Mouse (Mus musculus): ENCODE results near the gene Copa. TPM values are rescaled to one million over a fixed set of nuclear protein-coding genes. Genes with fewer than 3 reads are reported as not detected.

The Copa gene
- polyA plus RNA-seq, 1 experiment from 2014 or later, result 181 TPM

DNA sequence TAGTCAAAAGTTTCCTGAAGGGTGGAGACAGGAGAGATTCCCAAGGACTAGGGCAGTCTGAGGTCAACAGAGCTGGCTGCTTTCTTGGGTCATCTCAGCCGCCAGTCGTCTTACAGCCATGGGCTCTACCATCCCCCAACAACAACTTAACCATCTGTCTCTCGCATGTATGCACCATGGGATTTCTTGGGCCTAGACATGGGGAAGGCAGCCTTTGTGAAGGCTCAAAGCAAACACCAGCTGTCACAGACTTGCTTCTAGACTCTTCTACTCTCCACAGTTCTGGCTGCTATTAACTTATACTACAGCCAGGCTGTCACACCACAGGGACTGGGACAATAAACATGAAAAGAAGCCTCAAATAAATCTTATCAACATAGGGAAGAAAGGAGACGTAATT lies 10.8 kb upstream of the Copa start:
- H3K36me3 ChIP-seq (ENCODE audit: control insufficient read depth, insufficient read depth, low read length), result peaks cover 75% of the 10 kb centered on the region
- no peaks in the 10 kb centered on the region for H3K4me1 ChIP-seq (ENCODE audit: control insufficient read depth, insufficient read depth, low read depth, low read length)
- 49% methylated on average over 4 of the region's 4 CpGs for WGBS
- ATAC-seq, result 0 out of 2 replicates have a peak, but pooled peaks have one; percentile 27
- H3K4me2 ChIP-seq (ENCODE audit: low read length), result no peak overlapping the region
- no peaks in the 10 kb centered on the region for H3K9me3 ChIP-seq (ENCODE audit: control insufficient read depth, low read length)
- no peaks in the 10 kb centered on the region for H3K27me3 ChIP-seq (replicated peaks; ENCODE audit: control insufficient read depth, insufficient read depth, low read length)
- H3K4me3 ChIP-seq (ENCODE audit: low read length), result no peak overlapping the region
- H3K9ac ChIP-seq (ENCODE audit: low read depth, low read length), result no peak overlapping the region
- no peak overlapping the region for H3K27ac ChIP-seq (ENCODE audit: low read depth, low read length)

DNA sequence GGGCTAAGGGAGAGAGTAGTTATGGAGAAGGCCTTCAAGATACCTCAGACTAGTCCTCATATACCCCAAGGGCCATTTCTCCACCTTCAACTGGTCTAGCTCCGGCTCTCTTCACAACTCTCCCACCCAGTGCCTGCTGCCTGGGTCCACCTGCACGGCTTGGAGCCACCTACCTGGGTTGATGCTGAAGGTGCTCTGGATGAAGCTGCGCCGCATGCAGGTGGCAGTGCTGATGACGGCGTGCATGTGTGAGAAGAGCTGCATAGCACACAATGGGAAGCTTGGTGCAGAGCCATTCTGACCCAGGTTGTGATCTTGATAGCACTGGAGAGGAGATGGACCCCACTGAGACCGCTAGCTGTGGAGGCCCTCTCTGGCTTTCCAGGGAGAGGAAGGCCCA lies 9.7 kb upstream of the Copa start:
- Histone ChIP-seq H3K4me1 (ENCODE audit: control insufficient read depth, insufficient read depth, low read depth, low read length) (no peaks in the 10 kb centered on the region), H3K4me2 (ENCODE audit: low read length) (no peak overlapping the region), H3K27me3 (replicated peaks; ENCODE audit: control insufficient read depth, insufficient read depth, low read length) (no peaks in the 10 kb centered on the region), H3K27ac (ENCODE audit: low read depth, low read length) (no peak overlapping the region), H3K36me3 (ENCODE audit: control insufficient read depth, insufficient read depth, low read length) (peaks cover 68% of the 10 kb centered on the region), H3K9me3 (ENCODE audit: control insufficient read depth, low read length) (no peaks in the 10 kb centered on the region), H3K4me3 (ENCODE audit: low read length) (no peak overlapping the region), H3K9ac (ENCODE audit: low read depth, low read length) (no peak overlapping the region)
- no peak for ATAC-seq
- 100% methylated on average over 7 of the region's 7 CpGs for WGBS

DNA sequence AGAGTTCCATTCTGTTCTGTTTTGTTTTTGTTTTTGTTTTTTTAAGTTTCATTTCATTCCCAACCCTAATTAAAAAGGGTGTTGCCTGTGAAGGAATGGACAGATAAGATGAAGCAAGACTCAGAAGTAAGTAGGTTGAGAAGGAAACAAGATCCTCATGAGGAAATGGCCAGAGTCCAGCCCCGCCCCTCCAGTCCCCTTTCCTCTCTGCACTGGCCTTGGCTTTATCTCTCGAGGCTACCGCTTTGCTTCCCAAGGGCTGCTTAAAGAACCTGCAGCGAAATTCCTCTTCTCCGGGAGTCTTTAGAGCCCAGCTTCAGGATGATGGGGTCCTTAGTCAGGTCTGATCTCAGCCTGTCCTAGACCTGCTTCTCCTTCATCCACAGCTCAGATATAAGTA lies 4.3 kb upstream of the Copa start:
- no peaks in the 10 kb centered on the region for H3K9me3 ChIP-seq (ENCODE audit: control insufficient read depth, low read length)
- ATAC-seq, result no peak
- peaks cover 7% of the 10 kb centered on the region for H3K4me1 ChIP-seq (ENCODE audit: control insufficient read depth, insufficient read depth, low read depth, low read length)
- 85% methylated on average over 5 of the region's 5 CpGs for WGBS
- no peak overlapping the region for H3K4me2 ChIP-seq (ENCODE audit: low read length)
- H3K27me3 ChIP-seq (replicated peaks; ENCODE audit: control insufficient read depth, insufficient read depth, low read length), result no peaks in the 10 kb centered on the region
- H3K36me3 ChIP-seq (ENCODE audit: control insufficient read depth, insufficient read depth, low read length), result peaks cover 42% of the 10 kb centered on the region
- H3K9ac ChIP-seq (ENCODE audit: low read depth, low read length), result no peak overlapping the region
- H3K4me3 ChIP-seq (ENCODE audit: low read length), result no peak overlapping the region
- no peak overlapping the region for H3K27ac ChIP-seq (ENCODE audit: low read depth, low read length)

DNA sequence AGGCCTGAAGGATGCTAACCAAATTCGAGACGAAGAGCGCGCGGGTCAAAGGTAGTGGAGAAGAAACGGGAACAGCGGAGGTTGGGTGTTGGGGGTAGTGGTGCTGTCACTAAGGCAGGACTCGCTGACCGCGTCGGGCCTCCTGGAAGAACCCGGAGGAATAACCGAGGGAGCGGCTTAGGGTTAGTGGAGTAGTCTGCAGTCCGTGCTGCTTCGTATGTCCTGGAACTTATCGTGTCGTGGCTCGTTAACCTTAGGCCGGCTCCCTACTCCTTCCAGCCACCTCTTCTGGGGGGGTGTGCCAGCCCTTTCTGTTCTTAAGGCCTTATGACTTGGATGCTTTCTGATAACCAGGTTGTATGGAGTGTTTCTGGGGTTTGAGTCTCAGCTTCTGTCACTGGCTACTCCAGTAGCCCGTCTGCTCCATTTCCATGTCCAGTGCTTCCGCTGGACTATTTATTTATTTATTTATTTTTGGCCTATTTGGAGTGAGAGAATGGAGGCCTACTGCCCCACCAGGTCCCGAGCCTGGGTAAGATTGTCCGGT lies 643 bp downstream of the Copa start:
- H3K36me3 ChIP-seq (ENCODE audit: control insufficient read depth, insufficient read depth, low read length), result peaks cover 14% of the 10 kb centered on the region
- peak; percentile 85 for ATAC-seq
- peak overlapping the region; percentile 93 for H3K27ac ChIP-seq (ENCODE audit: low read depth, low read length)
- H3K4me2 ChIP-seq (ENCODE audit: low read length), result peak overlapping the region; percentile 90
- H3K9ac ChIP-seq (ENCODE audit: low read depth, low read length), result peak overlapping the region; percentile 89
- H3K9me3 ChIP-seq (ENCODE audit: control insufficient read depth, low read length), result no peaks in the 10 kb centered on the region
- peaks cover 18% of the 10 kb centered on the region for H3K4me1 ChIP-seq (ENCODE audit: control insufficient read depth, insufficient read depth, low read depth, low read length)
- H3K4me3 ChIP-seq (ENCODE audit: low read length), result peak overlapping the region; percentile 92
- no peaks in the 10 kb centered on the region for H3K27me3 ChIP-seq (replicated peaks; ENCODE audit: control insufficient read depth, insufficient read depth, low read length)
- WGBS, result 3% methylated on average over 24 of the region's 24 CpGs

DNA sequence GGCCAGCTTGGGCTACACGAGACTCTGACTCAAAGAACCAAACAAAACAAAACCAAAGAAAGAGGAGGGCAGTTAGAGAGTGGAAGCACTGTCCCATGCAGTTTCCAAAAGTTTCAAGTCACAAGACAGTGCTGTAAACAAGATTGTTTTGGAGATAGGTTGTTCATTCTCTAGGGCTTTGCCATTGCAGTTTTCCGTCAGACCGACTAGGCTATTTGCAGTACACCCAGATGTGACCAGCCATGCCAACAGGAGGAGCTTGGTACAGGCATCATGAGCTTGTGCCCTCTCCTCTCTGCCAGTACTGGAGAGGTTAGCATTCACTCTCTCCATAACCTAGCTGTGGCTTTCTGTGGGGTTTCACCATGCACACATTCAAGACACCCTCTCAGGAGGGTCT lies 11.2 kb downstream of the Copa start:
- 52% methylated on average over 3 of the region's 3 CpGs for WGBS
- no peaks in the 10 kb centered on the region for H3K9me3 ChIP-seq (ENCODE audit: control insufficient read depth, low read length)
- no peak for ATAC-seq
- no peak overlapping the region for H3K9ac ChIP-seq (ENCODE audit: low read depth, low read length)
- peaks cover 50% of the 10 kb centered on the region for H3K36me3 ChIP-seq (ENCODE audit: control insufficient read depth, insufficient read depth, low read length)
- no peak overlapping the region for H3K4me3 ChIP-seq (ENCODE audit: low read length)
- H3K4me1 ChIP-seq (ENCODE audit: control insufficient read depth, insufficient read depth, low read depth, low read length), result no peaks in the 10 kb centered on the region
- no peak overlapping the region for H3K27ac ChIP-seq (ENCODE audit: low read depth, low read length)
- H3K4me2 ChIP-seq (ENCODE audit: low read length), result no peak overlapping the region
- no peaks in the 10 kb centered on the region for H3K27me3 ChIP-seq (replicated peaks; ENCODE audit: control insufficient read depth, insufficient read depth, low read length)

DNA sequence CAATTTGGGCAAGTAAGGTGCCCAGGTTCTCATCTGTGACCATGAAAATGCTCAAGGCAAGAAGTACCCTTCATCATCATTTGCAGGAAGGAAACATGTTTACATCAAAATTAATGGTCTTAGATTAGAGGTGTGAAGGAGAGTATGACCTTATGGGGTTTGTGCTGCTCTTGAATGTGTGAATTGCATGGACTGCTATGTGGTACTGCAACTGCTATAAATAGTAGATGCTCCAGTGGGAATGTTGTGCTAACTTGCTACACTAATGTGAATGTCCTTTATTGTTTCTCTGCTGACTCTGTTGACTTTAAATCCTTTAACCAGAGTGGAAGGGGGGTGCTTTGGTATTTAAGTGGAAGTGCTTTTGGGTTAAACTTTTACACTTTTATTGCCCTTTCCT lies 12.0 kb downstream of the Copa start:
- peaks cover 42% of the 10 kb centered on the region for H3K36me3 ChIP-seq (ENCODE audit: control insufficient read depth, insufficient read depth, low read length)
- no peak overlapping the region for H3K27ac ChIP-seq (ENCODE audit: low read depth, low read length)
- H3K9ac ChIP-seq (ENCODE audit: low read depth, low read length), result no peak overlapping the region
- H3K4me2 ChIP-seq (ENCODE audit: low read length), result no peak overlapping the region
- H3K4me3 ChIP-seq (ENCODE audit: low read length), result no peak overlapping the region
- no peaks in the 10 kb centered on the region for H3K9me3 ChIP-seq (ENCODE audit: control insufficient read depth, low read length)
- H3K27me3 ChIP-seq (replicated peaks; ENCODE audit: control insufficient read depth, insufficient read depth, low read length), result no peaks in the 10 kb centered on the region
- no peaks in the 10 kb centered on the region for H3K4me1 ChIP-seq (ENCODE audit: control insufficient read depth, insufficient read depth, low read depth, low read length)
- ATAC-seq, result no peak

DNA sequence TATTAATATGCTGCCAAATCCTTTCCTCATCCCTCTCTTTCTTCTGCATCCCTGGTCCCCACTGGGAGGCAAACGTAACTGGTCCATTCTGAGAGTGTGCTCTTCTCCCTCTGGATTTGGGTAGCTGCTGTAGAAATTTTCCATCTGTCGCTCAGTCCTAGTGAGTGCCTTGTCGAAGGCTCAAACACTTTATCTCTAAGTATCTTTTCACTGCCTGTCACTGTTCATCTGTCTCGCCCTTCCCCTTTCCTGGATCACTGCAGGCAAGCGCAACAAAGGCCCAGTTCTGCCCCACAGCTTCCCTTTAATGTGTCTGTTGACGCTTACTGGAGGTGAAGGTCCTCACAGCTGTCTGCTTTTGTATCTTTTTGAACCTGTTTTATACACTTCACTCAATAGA lies 12.9 kb downstream of the Copa start:
- peaks cover 40% of the 10 kb centered on the region for H3K36me3 ChIP-seq (ENCODE audit: control insufficient read depth, insufficient read depth, low read length)
- no peak overlapping the region for H3K9ac ChIP-seq (ENCODE audit: low read depth, low read length)
- H3K27me3 ChIP-seq (replicated peaks; ENCODE audit: control insufficient read depth, insufficient read depth, low read length), result no peaks in the 10 kb centered on the region
- no peak overlapping the region for H3K27ac ChIP-seq (ENCODE audit: low read depth, low read length)
- ATAC-seq, result no peak
- no peak overlapping the region for H3K4me2 ChIP-seq (ENCODE audit: low read length)
- no peak overlapping the region for H3K4me3 ChIP-seq (ENCODE audit: low read length)
- H3K4me1 ChIP-seq (ENCODE audit: control insufficient read depth, insufficient read depth, low read depth, low read length), result no peaks in the 10 kb centered on the region
- H3K9me3 ChIP-seq (ENCODE audit: control insufficient read depth, low read length), result no peaks in the 10 kb centered on the region
- WGBS, result 40% methylated on average over 6 of the region's 6 CpGs

DNA sequence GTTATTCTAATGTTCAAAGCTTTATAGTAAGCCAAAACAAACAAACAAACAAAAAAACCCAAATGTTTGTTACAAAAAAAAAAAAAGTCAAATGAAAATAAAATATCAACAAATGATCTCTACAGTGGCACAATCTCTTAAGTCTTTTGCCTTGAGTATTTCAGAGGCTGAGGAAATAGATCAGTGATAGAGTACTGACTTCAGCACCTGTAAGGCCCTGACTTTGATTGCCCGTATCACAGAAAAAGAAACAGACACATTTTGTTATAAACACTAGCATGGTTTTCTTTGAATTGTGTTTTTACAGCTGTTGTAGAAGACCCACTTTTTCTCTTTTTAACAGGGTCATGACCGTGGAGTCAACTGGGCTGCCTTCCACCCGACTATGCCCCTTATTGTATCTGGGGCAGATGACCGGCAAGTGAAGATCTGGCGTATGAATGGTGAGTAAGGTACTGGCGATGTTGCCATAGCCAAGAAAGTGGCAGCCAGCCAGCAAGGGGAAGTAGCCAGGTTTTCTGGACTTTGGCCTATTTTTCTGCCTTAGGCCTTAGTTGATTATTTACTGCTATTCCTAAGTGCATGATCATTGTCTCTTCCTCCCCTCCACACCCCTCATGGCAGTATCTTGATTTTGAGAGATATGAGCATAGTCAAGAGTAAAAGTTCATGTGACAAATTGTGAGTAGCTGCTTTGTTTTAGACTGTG lies 17.1 kb downstream of the Copa start:
- Histone ChIP-seq H3K9me3 (ENCODE audit: control insufficient read depth, low read length) (no peaks in the 10 kb centered on the region), H3K4me2 (ENCODE audit: low read length) (no peak overlapping the region), H3K4me3 (ENCODE audit: low read length) (no peak overlapping the region), H3K4me1 (ENCODE audit: control insufficient read depth, insufficient read depth, low read depth, low read length) (no peaks in the 10 kb centered on the region), H3K27ac (ENCODE audit: low read depth, low read length) (no peak overlapping the region), H3K9ac (ENCODE audit: low read depth, low read length) (no peak overlapping the region), H3K36me3 (ENCODE audit: control insufficient read depth, insufficient read depth, low read length) (peaks cover 42% of the 10 kb centered on the region), H3K27me3 (replicated peaks; ENCODE audit: control insufficient read depth, insufficient read depth, low read length) (no peaks in the 10 kb centered on the region)
- 65% methylated on average over 6 of the region's 6 CpGs for WGBS
- no peak for ATAC-seq

DNA sequence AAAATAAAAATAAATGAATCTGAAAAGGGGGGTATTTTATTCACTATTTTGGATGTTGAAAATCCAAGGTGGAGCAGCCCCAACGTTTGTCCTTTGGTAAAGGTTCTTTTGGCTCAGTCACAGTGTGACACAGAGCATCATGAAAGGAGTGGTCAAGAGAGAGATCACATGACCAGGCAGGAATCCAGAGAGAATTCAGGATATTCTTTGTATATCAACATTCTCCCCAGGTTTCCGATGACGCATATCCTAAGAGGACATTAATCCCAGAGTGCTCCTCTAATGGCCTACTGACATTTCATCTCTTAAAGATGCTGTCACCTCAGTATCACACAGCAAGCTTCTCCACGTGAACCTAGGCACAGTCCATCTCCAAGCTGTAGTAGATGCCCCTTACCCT lies 21.3 kb downstream of the Copa start:
- no peak overlapping the region for H3K27ac ChIP-seq (ENCODE audit: low read depth, low read length)
- H3K9ac ChIP-seq (ENCODE audit: low read depth, low read length), result no peak overlapping the region
- no peaks in the 10 kb centered on the region for H3K4me1 ChIP-seq (ENCODE audit: control insufficient read depth, insufficient read depth, low read depth, low read length)
- no peaks in the 10 kb centered on the region for H3K9me3 ChIP-seq (ENCODE audit: control insufficient read depth, low read length)
- H3K4me2 ChIP-seq (ENCODE audit: low read length), result no peak overlapping the region
- peaks cover 49% of the 10 kb centered on the region for H3K36me3 ChIP-seq (ENCODE audit: control insufficient read depth, insufficient read depth, low read length)
- H3K4me3 ChIP-seq (ENCODE audit: low read length), result no peak overlapping the region
- H3K27me3 ChIP-seq (replicated peaks; ENCODE audit: control insufficient read depth, insufficient read depth, low read length), result no peaks in the 10 kb centered on the region
- 88% methylated on average over 4 of the region's 4 CpGs for WGBS
- ATAC-seq, result no peak

All from hindbrain, embryonic 16.5 days (tissue).